ENCODE assay signal across 11 mouse cellular contexts in the genomic region with DNA sequence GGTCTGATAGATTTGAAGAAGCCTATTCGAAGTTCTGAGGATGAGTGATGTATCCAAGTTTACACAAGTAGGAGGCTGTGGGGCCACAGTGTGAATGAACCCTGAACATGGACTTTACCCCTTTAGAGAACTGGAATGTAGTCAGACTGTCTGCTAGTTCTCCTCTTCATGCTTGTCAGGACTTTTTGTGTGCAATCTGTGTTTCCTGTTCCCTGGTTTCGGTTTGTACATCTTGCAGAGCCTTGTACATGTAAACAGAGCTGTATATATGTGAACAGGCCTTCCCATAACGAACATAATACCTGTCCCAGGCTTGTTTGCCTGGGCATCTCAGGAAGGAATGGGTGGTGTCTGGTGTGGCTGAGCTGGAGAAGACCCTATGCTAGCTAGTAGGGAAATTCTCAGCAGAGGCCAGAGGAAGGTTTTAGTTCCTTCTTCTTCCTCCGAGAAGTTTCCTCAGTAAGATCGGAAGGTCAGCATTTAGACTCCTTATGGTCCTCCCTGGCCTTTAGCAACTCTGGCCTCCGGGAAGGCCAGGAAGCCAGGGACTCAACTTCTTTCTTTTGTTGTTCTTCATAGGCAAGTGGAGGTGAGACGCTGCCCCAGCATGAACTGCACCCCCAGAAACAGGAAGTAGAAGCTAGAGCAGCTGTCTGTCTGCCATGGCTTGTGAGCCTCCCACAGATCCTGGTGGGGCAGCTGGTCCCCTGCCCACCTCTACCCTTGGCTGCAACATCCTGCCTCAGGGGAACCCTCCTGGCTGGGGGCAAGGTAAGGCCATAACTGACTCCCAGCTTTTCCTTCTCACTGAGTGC. TPM values are rescaled to one million over a fixed set of nuclear protein-coding genes. Genes with fewer than 3 reads are reported as not detected.
DNase-seq lines count a peak whose midpoint lies in the region; ATAC-seq and TF ChIP-seq lines count a peak whose summit lies in the region.
"Had no signal": no experiment of that assay in that cellular context is flagged by ENCODE, and none has a peak within 500 bp of the region (broad histone marks: within the 10 kb centered on the region; RNA-seq: fewer than 3 reads in every experiment).

No protein-coding gene starts in this region.

- no peak overlapping the region for H3K9ac ChIP-seq in kidney, postnatal 0 days (ENCODE audit: low read depth, low read length)
- H3K9ac ChIP-seq: heart, embryonic 15.5 days; lung, embryonic 14.5 days had no signal

- H3K4me3 ChIP-seq in kidney, postnatal 0 days (replicated peaks; ENCODE audit: low read depth, low read length), result no peak overlapping the region
- H3K4me3 ChIP-seq in small intestine, adult 2 months (ENCODE audit: low read depth, low read length), result peak overlapping the region; percentile 7; the same call in 1 of the 2 replicates
- H3K4me3 ChIP-seq: heart, embryonic 15.5 days had no signal

- H3K36me3 ChIP-seq in kidney, postnatal 0 days (ENCODE audit: insufficient read depth, low read length), result no peaks in the 10 kb centered on the region
- H3K36me3 ChIP-seq in small intestine, adult 2 months (ENCODE audit: control insufficient read depth, insufficient read depth, low read length), result peaks cover 17% of the 10 kb centered on the region
- H3K36me3 ChIP-seq: heart, embryonic 15.5 days had no signal

- no peaks in the 10 kb centered on the region for H3K9me3 ChIP-seq in kidney, postnatal 0 days (replicated peaks; ENCODE audit: low read length)
- H3K9me3 ChIP-seq: heart, embryonic 15.5 days had no signal

- peak; percentile 93 for DNase-seq in heart, adult 11 months
- no peak for DNase-seq in heart, postnatal 36 days
- DNase-seq in CD4-positive, CD25-positive, alpha-beta regulatory T cell, adult 2 months (ENCODE audit: low read depth, low spot score), result peak; percentile 65
- no peak for DNase-seq in kidney, postnatal 0 days (ENCODE audit: low spot score)
- no peak for DNase-seq in embryo, embryonic 10.5 days (ENCODE audit: low spot score)
- DNase-seq in right cerebral cortex, postnatal 25 days, result no peak
- no peak for DNase-seq in right cerebral cortex, adult 18-20 months
- DNase-seq: lung, embryonic 14.5 days had no signal

- WGBS in kidney, postnatal 0 days, result 61% methylated on average over 7 of the region's 7 CpGs
- WGBS in small intestine, adult 2 months, result 22% methylated on average over 7 of the region's 7 CpGs

- intact Hi-C loops in heart, postnatal 36 days (cut with DNase I), result no loop called here

- peaks cover 25% of the 10 kb centered on the region for H3K4me1 ChIP-seq in kidney, postnatal 0 days (replicated peaks; ENCODE audit: insufficient read depth, low read length)
- H3K4me1 ChIP-seq in small intestine, adult 2 months (ENCODE audit: control insufficient read depth, insufficient read depth, insufficient read length, low read length), result peaks cover 42% of the 10 kb centered on the region

- TF ChIP-seq POLR2A in small intestine, adult 2 months (IDR thresholded peaks at IDR 0.05; ENCODE audit: low read depth, low read length), result no peak

- no peak overlapping the region for H3K4me2 ChIP-seq in kidney, postnatal 0 days (ENCODE audit: low read length)
- H3K4me2 ChIP-seq: heart, embryonic 15.5 days; lung, embryonic 14.5 days had no signal

- no peak for ATAC-seq in kidney, postnatal 0 days (replicated peaks; ENCODE audit: low FRiP score, low read depth)

- peak overlapping the region; percentile 27; the same call in 1 of the 2 replicates for H3K27ac ChIP-seq in kidney, postnatal 0 days
- H3K27ac ChIP-seq in small intestine, adult 2 months (ENCODE audit: insufficient read depth, low read depth, low read length), result peak overlapping the region; percentile 90
- H3K27ac ChIP-seq: heart, embryonic 15.5 days had no signal

- H3K27me3 ChIP-seq in kidney, postnatal 0 days (ENCODE audit: insufficient read depth, low read length), result no peaks in the 10 kb centered on the region
- no peaks in the 10 kb centered on the region for H3K27me3 ChIP-seq in small intestine, adult 2 months (ENCODE audit: control insufficient read depth, insufficient read depth, low read length)
- H3K27me3 ChIP-seq: heart, embryonic 15.5 days had no signal

- TF ChIP-seq CTCF in kidney, postnatal 0 days (IDR thresholded peaks at IDR 0.05; ENCODE audit: low read depth), result no peak
- TF ChIP-seq CTCF in small intestine, adult 2 months (IDR thresholded peaks at IDR 0.05; ENCODE audit: extremely low read depth, insufficient read length, insufficient replicate concordance, low read depth, low read length), result no peak

RNA-seq across cellular contexts. Expression of gene Tmem268, which starts 3.5 kb away (rescaled TPM):
- 10 to 100 TPM in 1 of 2 experiments, 1 to 10 TPM in 1; 8.4 to 12.2 TPM for total RNA-seq in heart, postnatal 36 days (2021)
- 5.3 and 5.4 TPM in 2 replicates for polyA plus RNA-seq in kidney, postnatal 0 days (2015; fragmentation: Nextera tagmentation; extraction: Ambion mirVana)
- 6.7 and 10.8 TPM in 2 replicates for polyA plus RNA-seq in small intestine, adult 2 months (2012; rRNA removed)

RNA-seq across cellular contexts. Expression of gene Atp6v1g1, which starts 17.5 kb away (rescaled TPM):
- total RNA-seq in heart, postnatal 36 days (2021), result 100 to 1,000 TPM; 150 to 161 TPM
- polyA plus RNA-seq in kidney, postnatal 0 days (2015; fragmentation: Nextera tagmentation; extraction: Ambion mirVana), result 405 and 416 TPM in 2 replicates
- 9.7 and 19.5 TPM in 2 replicates for polyA plus RNA-seq in small intestine, adult 2 months (2012; rRNA removed)

RNA-seq across cellular contexts. Expression of gene Gm11213, which starts 43.0 kb away (rescaled TPM):
- total RNA-seq in heart, postnatal 36 days (2021), result not detected
- not detected in 2 replicates for polyA plus RNA-seq in kidney, postnatal 0 days (2015; fragmentation: Nextera tagmentation; extraction: Ambion mirVana)
- polyA plus RNA-seq in small intestine, adult 2 months (2012; rRNA removed), result not detected in 2 replicates
- total RNA-seq: adrenal gland, postnatal 4 days had no signal
- polyA plus RNA-seq: heart, embryonic 15.5 days; lung, embryonic 14.5 days had no signal

Comparison
In these comparisons a context has a peak if more than half of its experiments do, and no peak if none do; other contexts are left out.
1. DNase-seq: peak in heart, adult 11 months (single experiment) and CD4-positive, CD25-positive, alpha-beta regulatory T cell, adult 2 months (single experiment); none in heart, postnatal 36 days (0 of 2), kidney, postnatal 0 days (single experiment), embryo, embryonic 10.5 days (single experiment), right cerebral cortex, postnatal 25 days (single experiment) and right cerebral cortex, adult 18-20 months (single experiment).
2. RNA of gene Atp6v1g1, which starts 17.5 kb away (polyA plus RNA-seq): 405 to 416 TPM in kidney, postnatal 0 days; 9.7 to 19.5 TPM in small intestine, adult 2 months; every median in the first group is over 10 times any median in the second.